Mouse (Mus musculus): ENCODE measurements around the gene Garem2. TPM values are rescaled to one million over a fixed set of nuclear protein-coding genes. Genes with fewer than 3 reads are reported as not detected.
A peak's percentile ranks its signal among the peaks of the same experiment; 100 is the strongest.

Garem2 gene
- polyA plus RNA-seq, 1 experiment, result 0.09 TPM

DNA sequence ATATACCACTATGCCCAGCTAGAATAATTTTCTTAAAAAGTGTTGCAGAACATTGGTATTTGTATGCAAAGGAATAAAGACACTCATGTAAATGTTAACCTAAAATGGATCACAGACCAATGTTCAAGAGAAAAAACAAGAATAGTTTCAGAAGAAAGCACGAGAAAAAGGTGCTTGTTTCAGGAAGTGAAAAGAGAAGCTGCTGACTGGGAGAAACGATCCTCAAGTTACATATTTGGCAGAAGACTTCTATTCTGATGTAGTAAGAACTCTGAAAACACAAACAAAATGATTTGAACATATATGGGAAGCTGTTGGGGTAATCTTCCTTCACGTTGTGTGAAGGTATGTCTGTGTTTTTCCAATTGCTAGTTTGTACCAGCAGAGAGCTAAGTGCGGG, 33.2 kb downstream of the Garem2 start:
- TF ChIP-seq POLR2A (IDR thresholded peaks at IDR 0.05; ENCODE audit: borderline replicate concordance, extremely low read depth, low read depth, low read length), result no peak
- no peak for TF ChIP-seq CTCF (IDR thresholded peaks at IDR 0.05; ENCODE audit: insufficient read depth, low read length)
- no peaks in the 10 kb centered on the region for H3K4me1 ChIP-seq (ENCODE audit: control insufficient read depth, insufficient read depth, low read length)
- DNase-seq, result no peak
- H3K4me3 ChIP-seq (replicated peaks; ENCODE audit: extremely low read depth, low read depth, low read length), result no peak overlapping the region
- WGBS, result 82% methylated on average over 4 of the region's 4 CpGs

GRCm38 (mm10) chr5:30146526-30146925, 41.6 kb downstream of the Garem2 start:
- TF ChIP-seq CTCF (IDR thresholded peaks at IDR 0.05; ENCODE audit: insufficient read depth, low read length) (no peak), POLR2A (IDR thresholded peaks at IDR 0.05; ENCODE audit: borderline replicate concordance, extremely low read depth, low read depth, low read length) (no peak)
- no peak for DNase-seq
- WGBS, result 78% methylated on average over 6 of the region's 6 CpGs
- Histone ChIP-seq H3K4me1 (ENCODE audit: control insufficient read depth, insufficient read depth, low read length) (no peaks in the 10 kb centered on the region), H3K4me3 (replicated peaks; ENCODE audit: extremely low read depth, low read depth, low read length) (no peak overlapping the region)

- no peak for TF ChIP-seq POLR2A (IDR thresholded peaks at IDR 0.05; ENCODE audit: borderline replicate concordance, extremely low read depth, low read depth, low read length)
- no peak for DNase-seq
- H3K4me3 ChIP-seq (replicated peaks; ENCODE audit: extremely low read depth, low read depth, low read length), result no peak overlapping the region
- WGBS, result 75% methylated on average over 5 of the region's 5 CpGs
- H3K4me1 ChIP-seq (ENCODE audit: control insufficient read depth, insufficient read depth, low read length), result no peaks in the 10 kb centered on the region
Observed at GRCm38 (mm10) chr5:30148133-30148920, 43.4 kb downstream of the Garem2 start.

GRCm38 (mm10) chr5:30152007-30152406, 47.0 kb downstream of the Garem2 start:
- DNase-seq, result no peak
- TF ChIP-seq CTCF (IDR thresholded peaks at IDR 0.05; ENCODE audit: insufficient read depth, low read length) (no peak), POLR2A (IDR thresholded peaks at IDR 0.05; ENCODE audit: borderline replicate concordance, extremely low read depth, low read depth, low read length) (no peak)
- H3K4me3 ChIP-seq (replicated peaks; ENCODE audit: extremely low read depth, low read depth, low read length), result no peak overlapping the region
- 48% methylated on average over 4 of the region's 4 CpGs for WGBS
- no peaks in the 10 kb centered on the region; the same call in none of the 2 replicates for H3K4me1 ChIP-seq (ENCODE audit: control insufficient read depth, insufficient read depth, low read length)

GRCm38 (mm10) chr5:30152413-30152812, 47.5 kb downstream of the Garem2 start:
- DNase-seq, result no peak
- H3K4me1 ChIP-seq (ENCODE audit: control insufficient read depth, insufficient read depth, low read length), result no peaks in the 10 kb centered on the region; the same call in none of the 2 replicates
- 37% methylated on average over 1 of the region's 1 CpGs for WGBS
- H3K4me3 ChIP-seq (replicated peaks; ENCODE audit: extremely low read depth, low read depth, low read length), result no peak overlapping the region
- TF ChIP-seq CTCF (IDR thresholded peaks at IDR 0.05; ENCODE audit: insufficient read depth, low read length), result no peak
- TF ChIP-seq POLR2A (IDR thresholded peaks at IDR 0.05; ENCODE audit: borderline replicate concordance, extremely low read depth, low read depth, low read length), result no peak

DNA sequence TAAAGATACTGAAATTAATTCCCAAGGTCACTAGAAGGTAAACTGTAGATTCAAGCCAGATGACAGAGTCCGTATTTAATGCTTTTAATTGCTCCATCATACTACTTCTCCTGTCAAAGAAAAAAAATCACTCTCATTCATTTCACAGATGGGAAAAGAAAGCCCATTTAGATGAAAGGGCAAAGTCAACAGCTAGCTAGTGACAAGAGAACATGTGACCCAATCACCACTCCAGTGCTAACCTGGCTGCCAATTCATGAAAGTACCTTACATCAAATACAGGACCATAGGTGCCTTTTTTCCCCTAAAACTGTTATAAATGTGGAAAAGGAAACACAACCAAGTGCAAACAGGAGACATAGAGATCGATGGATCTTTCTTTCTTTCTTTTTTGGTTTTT, 48.3 kb downstream of the Garem2 start:
- H3K4me1 ChIP-seq (ENCODE audit: control insufficient read depth, insufficient read depth, low read length), result no peaks in the 10 kb centered on the region; the same call in none of the 2 replicates
- no peak for DNase-seq
- no peak overlapping the region for H3K4me3 ChIP-seq (replicated peaks; ENCODE audit: extremely low read depth, low read depth, low read length)
- TF ChIP-seq POLR2A (IDR thresholded peaks at IDR 0.05; ENCODE audit: borderline replicate concordance, extremely low read depth, low read depth, low read length), result no peak
- TF ChIP-seq CTCF (IDR thresholded peaks at IDR 0.05; ENCODE audit: insufficient read depth, low read length), result no peak
- 84% methylated on average over 2 of the region's 2 CpGs for WGBS

- Histone ChIP-seq H3K4me1 (ENCODE audit: control insufficient read depth, insufficient read depth, low read length) (no peaks in the 10 kb centered on the region; the same call in none of the 2 replicates), H3K4me3 (replicated peaks; ENCODE audit: extremely low read depth, low read depth, low read length) (peak overlapping the region; percentile 99)
- no peak for DNase-seq
- WGBS, result 21% methylated on average over 4 of the region's 4 CpGs
- TF ChIP-seq POLR2A (IDR thresholded peaks at IDR 0.05; ENCODE audit: borderline replicate concordance, extremely low read depth, low read depth, low read length) (no peak), CTCF (IDR thresholded peaks at IDR 0.05; ENCODE audit: insufficient read depth, low read length) (no peak)
Observed at GRCm38 (mm10) chr5:30154013-30154412, 49.1 kb downstream of the Garem2 start.

GRCm38 (mm10) chr5:30154474-30155394, 49.8 kb downstream of the Garem2 start, which contains the start of the genes Hadha and Hadhb:
Hadha (minus strand) TSS chr5:30155162.
Hadhb (plus strand) TSS chr5:30155248.
- under 1% methylated on average over 53 of the region's 53 CpGs for WGBS
- H3K4me1 ChIP-seq (ENCODE audit: control insufficient read depth, insufficient read depth, low read length), result no peaks in the 10 kb centered on the region; the same call in none of the 2 replicates
- H3K4me3 ChIP-seq (replicated peaks; ENCODE audit: extremely low read depth, low read depth, low read length), result peak within 1 kb of the TSS; percentile 99
- TF ChIP-seq POLR2A (IDR thresholded peaks at IDR 0.05; ENCODE audit: borderline replicate concordance, extremely low read depth, low read depth, low read length) (peak; percentile 88; the same call in 1 of the 2 replicates), CTCF (IDR thresholded peaks at IDR 0.05; ENCODE audit: insufficient read depth, low read length) (no peak)
- peak; percentile 96 for DNase-seq

DNA sequence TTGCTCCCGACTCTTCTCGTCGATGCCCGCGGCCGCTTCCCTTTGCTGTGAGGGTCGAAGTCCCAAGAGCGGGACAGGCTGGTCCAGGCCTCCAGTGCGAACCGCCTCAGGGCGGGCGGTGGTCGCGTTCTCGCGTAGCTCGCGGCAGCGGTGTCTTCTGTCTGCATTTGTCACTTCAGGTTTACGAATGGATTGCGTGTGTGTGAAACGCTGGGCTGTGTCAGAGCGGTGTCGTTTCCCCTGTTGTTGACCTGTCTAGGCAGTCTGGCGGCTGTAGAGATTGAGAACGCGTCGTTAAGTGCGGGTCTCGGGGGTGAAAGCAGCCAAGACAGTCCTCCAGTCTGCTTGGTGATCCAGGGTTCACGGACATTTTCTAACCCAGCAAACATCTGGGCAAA, 50.4 kb downstream of the Garem2 start:
- WGBS, result 0% methylated on average over 31 of the region's 31 CpGs
- Histone ChIP-seq H3K4me3 (replicated peaks; ENCODE audit: extremely low read depth, low read depth, low read length) (peak overlapping the region; percentile 99), H3K4me1 (ENCODE audit: control insufficient read depth, insufficient read depth, low read length) (no peaks in the 10 kb centered on the region; the same call in none of the 2 replicates)
- peak; percentile 48 for DNase-seq
- TF ChIP-seq CTCF (IDR thresholded peaks at IDR 0.05; ENCODE audit: insufficient read depth, low read length) (no peak), POLR2A (IDR thresholded peaks at IDR 0.05; ENCODE audit: borderline replicate concordance, extremely low read depth, low read depth, low read length) (no peak)
